Mouse (Mus musculus) c-Kit-negative CD71-positive TER-119-positive erythroid progenitor cells, embryonic 14.5 days (primary cell): Measurements from ENCODE around the gene Atp2a3.

Experiments
- DNase-seq: peaks from one replicate; pipeline ENCODE4 v3.0.0-alpha.2; 2013; ENCODE audit warnings: low read depth, low spot score

Gene Atp2a3

DNA sequence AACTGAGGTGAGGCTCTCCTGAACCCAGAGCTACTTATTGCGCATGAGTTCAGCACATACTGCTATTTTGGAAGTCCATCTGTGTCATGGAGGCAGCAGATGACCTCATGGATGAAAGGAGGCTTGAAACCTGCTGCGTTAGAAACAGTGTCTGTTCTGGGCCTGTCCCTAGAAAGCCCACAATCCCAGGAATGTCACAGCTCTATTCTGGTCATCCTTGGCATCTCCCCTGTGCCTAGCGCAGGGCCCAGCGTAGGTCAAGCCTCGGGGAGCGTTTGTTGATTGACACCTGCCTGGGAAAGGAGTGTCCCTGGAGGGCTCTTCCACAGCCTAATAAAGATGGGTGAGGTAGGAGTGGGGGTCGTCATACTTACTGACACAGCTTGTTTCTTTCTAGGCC is 75.1 kb downstream of the Atp2a3 start:
- no peak for DNase-seq

DNA sequence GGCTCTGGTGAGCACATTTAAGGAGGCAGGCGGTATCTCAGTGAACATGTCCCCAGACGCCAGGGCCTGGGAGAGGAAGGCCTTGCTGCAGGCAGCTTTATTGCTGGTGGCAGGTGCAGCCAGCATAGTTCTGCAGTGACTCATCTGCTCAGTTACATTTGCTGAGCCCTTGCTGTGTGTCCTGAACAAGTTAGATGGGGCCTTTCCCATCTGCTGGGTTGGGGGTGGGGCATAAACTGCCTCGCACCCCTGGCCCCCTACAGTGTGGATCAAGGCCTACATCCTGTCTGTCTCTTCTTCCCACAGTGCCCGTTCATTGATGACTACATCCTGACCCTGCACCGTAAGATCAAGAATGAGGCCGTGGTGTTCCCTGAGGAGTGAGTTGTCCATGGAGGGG is 75.9 kb downstream of the Atp2a3 start:
- DNase-seq: no peak

DNA sequence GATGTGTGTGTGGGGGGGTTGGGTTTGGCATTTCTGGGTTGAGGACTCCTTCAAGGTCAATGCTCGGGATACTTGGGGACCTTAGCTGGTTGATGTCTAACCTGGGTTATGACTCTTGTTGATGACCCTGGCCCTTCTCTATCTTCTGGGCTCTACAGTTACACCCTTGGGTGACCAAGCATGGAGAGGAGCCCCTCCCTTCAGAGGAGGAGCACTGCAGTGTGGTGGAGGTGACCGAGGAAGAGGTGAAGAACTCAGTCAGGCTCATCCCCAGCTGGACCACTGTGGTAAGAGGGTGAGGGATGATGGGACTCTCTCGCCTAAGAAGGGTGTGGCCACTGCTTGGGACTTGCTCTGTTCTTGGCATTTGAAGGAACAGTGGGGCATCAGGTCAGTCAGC is 76.7 kb downstream of the Atp2a3 start:
- DNase-seq: no peak

DNA sequence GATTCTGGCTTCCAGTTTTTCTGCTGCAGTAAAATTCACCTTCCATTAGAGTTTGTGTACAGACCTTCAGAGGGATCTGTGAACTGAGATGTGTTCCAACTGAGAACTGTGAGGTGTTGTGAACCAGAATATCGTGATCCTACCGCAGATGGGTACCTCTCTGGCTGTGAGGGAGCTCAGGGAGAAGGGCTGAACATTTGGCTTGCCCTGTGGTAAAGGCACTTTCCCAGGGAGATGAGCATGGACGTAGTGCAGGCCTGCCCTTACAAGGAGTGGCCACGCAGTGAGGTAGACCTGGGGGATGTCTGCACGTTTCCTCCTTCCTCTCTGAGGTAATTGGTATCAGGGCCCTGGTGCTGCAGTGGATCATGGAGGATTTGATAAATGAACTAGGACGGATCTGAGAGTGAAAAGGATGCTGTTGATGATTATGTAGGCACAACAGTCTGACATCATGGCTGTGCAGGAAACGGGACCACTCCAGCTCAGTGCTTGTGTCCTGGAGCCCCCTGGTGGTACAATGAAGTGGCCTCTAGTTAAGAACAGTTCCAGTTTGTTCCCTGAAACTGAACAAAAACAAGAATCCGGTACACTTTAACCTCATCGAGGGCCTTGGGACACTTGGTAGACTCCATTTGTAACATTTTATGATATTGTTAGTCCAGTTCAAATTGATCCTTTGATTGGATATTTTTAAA is 78.3 kb downstream of the Atp2a3 start:
- no peak for DNase-seq
